Mouse (Mus musculus) hematopoietic stem cell, adult 5-6 weeks (primary cell): ENCODE measurements around the gene Nos1ap. TPM values are rescaled to one million over a fixed set of nuclear protein-coding genes. Genes with fewer than 3 reads are reported as not detected.
A peak's percentile ranks its signal among the peaks of the same experiment; 100 is the strongest.

Experiments used
- ATAC-seq, 2 experiments: fragments of 125-278 bp in 1 of 2; replicated peaks in 1 of 2; 2 replicates each; pipeline ENCODE4 v1.8.0; 2016 to 2017; ENCODE audit warnings: inconsistent platforms in 2 of 2, mild to moderate bottlenecking in 2 of 2, moderate number of reproducible peaks in 2 of 2, low read depth in 1 of 2, moderate TSS enrichment in 1 of 2; ENCODE audit not compliant: low FRiP score in 2 of 2, poor library complexity in 2 of 2, severe bottlenecking in 2 of 2, insufficient read depth in 1 of 2, low TSS enrichment in 1 of 2
- total RNA-seq: library from RNA; stranded (forward); fragments of 172-1452, 232-1000 nt; gene quantifications from 2 replicates; pipeline ENCODE4 v1.2.3, GENCODE M21; 2017

Gene Nos1ap
- total RNA-seq, 1 experiment from 2014 or later: 5.7 TPM

GRCm38 (mm10) chr1:170496221-170496620, 93.4 kb downstream of the Nos1ap start:
- ATAC-seq: no peak

- ATAC-seq: no peak
These were observed 94.0 kb downstream of the Nos1ap start for GRCm38 (mm10) chr1:170495538-170496183.

GRCm38 (mm10) chr1:170492527-170492926, 97.1 kb downstream of the Nos1ap start:
- ATAC-seq: no peak

DNA sequence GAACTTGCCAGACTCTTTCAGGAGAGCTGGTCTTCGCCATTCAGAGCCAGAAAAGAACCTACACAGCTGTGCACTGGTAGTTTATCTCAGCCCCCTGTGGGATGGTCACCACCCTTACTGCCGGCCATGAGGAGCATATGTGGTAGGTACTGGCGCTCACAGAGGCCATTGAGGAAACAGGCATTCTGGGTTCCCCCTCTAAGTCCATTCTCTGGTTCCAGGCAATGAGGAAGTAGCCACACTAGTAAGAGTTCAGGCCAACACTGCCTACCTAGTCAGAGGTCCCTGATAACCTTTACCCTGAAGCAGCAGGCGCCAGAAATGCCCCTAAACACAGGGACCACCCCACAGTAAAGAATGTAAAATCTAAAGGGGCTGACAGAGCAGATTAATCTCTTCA, 97.6 kb downstream of the Nos1ap start:
- peak in 1 of 2 experiments; percentile 22; a peak in 1 of 4 replicates for ATAC-seq

DNA sequence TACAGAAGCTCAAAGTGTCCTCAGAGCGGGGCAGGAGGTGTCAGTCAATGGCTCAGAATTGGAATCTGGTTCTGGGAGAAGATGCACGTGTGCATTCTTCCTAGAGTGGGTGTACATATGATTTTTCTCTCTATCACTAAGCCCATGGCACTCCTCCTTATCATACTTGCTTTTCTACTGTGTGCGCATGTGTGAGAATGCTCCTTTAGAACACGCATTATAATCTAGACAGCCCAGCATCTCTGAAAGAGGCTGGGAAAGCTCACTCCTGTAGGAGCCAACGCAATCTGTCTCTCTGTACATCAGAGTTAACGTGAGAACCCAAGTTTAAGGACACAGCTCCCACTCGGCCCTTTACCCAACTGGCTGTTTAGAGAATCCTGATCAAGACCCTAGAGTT, 99.7 kb downstream of the Nos1ap start:
- ATAC-seq: no peak

DNA sequence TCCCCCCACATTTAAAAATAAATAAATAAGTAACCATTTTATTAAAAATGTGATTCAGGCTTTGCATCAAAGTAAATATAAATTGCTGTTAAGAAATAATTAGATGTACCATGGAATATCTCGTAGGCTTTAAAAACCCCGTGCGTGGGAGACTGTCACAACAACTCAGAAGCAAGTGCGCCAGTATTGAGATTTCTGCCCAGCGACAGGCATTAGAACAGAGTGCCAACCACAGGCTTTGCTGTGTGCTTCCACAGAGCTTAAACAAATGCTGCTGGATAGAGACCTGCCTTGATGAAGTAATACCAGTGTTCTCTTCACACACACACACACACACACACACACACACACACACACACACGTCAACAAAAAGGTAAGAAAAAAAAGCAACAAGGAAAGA, 100.2 kb downstream of the Nos1ap start:
- ATAC-seq: no peak

GRCm38 (mm10) chr1:170485119-170485518, 104.5 kb downstream of the Nos1ap start:
- no peak for ATAC-seq

- no peak for ATAC-seq
These were observed 107.3 kb downstream of the Nos1ap start for GRCm38 (mm10) chr1:170482236-170482905.

- ATAC-seq: peak; percentile 20 to 42; a peak in 2 of 4 replicates
These were observed 108.6 kb downstream of the Nos1ap start for GRCm38 (mm10) chr1:170481093-170481492.

- ATAC-seq: no peak
These were observed 110.2 kb downstream of the Nos1ap start for GRCm38 (mm10) chr1:170479458-170479798.

DNA sequence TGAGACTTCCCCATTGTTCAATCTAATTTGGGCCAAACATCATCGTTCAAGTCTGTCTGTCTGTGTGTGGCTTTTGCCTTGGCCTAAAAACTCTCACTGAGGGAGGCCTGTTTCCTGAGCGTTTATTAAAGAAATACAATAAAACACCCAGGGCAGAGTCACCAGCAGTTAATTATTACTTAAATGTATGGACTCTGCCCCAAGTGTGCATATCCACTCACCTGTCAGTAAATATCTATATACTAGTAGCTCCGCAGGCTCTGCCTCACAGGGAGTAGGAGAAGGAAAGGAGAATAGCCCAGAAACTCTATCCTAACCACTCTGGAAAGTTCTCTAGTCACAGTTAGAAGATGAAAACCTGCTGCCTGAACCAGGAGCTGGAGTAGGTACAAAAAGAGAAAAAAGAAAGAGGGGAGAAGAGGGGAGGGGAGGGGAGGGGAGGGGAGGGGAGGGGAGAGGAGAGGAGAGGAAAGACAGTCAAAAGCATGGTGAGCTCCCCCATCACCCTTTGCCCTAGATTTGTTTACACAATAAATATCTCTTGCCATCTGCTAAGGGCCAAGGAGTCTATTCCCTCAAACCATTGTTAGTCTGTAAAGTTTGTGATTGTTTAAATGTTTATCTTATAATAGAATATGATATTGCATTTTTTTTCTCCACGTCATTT, 110.7 kb downstream of the Nos1ap start:
- no peak for ATAC-seq

- peak; percentile 74 to 84 for ATAC-seq
These were observed 111.7 kb downstream of the Nos1ap start for GRCm38 (mm10) chr1:170477636-170478600.

DNA sequence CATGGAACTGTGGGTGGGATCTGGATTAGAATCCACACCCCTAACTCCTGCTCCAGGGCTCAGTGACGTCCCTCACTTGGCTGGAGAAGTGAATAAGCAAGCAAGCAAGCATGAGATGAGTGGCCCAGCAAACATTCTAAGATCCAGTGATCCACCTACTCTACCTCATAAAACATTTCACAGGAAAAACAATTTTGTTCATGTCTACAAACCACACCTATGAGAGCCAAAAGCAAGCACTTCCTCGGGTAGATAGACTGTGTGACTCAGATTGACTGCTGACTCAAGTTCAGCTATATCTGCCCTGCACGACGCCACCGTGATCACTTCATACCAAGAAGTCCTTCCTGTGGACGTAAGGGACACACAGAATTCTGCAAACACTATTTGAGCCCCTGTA, 116.2 kb downstream of the Nos1ap start:
- no peak for ATAC-seq

- ATAC-seq: no peak
These were observed 116.8 kb downstream of the Nos1ap start for GRCm38 (mm10) chr1:170472861-170473260.

DNA sequence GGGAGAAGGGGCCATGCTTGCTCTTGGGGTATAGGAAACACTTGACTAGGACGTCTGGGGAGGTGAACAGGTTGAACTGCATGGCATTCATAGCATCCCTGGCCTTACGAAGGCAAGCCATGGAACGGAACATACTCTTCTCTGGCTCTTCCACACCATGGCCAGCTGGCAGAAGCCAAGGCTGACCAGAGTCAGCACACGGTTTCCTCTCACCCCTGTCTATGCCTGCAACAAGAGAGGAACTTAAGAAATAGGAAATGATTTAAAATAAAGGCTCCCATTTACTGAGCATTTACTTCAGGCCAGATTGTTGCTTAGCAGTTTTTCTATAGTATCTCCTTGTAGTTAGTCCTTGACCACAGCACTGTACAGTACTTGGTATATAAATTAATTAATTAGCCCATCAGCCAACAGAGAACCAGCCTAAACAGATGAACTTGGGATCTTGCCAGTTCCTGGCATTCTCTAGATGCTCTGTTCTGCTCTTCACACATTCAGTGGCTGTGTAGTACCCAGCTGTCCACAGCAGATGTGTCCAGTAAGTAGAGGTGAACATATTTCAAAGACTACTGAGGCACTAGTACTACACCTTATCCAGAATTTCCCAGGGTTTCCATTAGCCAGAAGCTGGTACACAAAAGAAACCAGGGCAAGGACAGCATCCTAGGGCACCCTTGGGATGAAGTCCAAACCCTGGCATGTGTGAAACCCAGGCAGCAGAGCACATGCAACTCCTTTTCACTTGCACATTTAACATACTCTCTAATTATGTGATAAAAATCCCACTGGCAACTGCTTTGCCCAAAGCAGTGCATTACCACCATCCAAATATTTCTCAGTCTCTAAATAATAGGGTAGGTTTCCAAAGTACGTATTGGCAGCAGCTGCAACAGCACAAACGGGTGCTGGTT, 123.3 kb downstream of the Nos1ap start:
- ATAC-seq: 0 out of 4 replicates have a peak, but pooled peaks of 1 of the 2 experiments have one; percentile 12

GRCm38 (mm10) chr1:170462140-170462539, 127.5 kb downstream of the Nos1ap start:
- ATAC-seq: no peak
